ENCODE assay signal across 23 mouse cellular contexts in the genomic region with DNA sequence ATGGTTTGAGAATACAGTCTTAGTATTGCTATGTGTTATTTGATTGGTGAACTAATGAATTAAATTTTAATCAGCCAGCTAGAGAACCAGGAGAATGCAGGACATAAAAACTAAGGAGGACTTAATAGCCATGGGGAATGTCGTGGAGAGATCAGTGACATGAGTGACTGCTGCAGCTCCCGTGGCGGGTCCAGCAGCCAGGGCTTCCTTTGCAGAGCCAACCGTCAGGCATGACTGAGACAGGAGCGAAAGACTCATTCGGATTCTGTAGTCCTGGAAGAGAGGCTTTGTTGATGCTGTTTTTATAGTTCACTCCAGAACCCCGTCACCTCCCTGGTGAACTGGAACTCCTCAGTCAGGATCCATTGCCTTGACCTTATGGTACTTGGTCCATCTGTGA.
"Had no signal": no experiment of that assay in that cellular context is flagged by ENCODE, and none has a peak within 500 bp of the region (broad histone marks: within the 10 kb centered on the region; RNA-seq: fewer than 3 reads in every experiment).

No protein-coding gene starts in this region.

- DNase-seq: gastrocnemius, postnatal 10 days; gastrocnemius, postnatal 25 days; heart, adult 18-20 months; heart, postnatal 36 days; kidney, adult 18-20 months; kidney, adult 8-10 months; kidney, postnatal 14 days; kidney, postnatal 36 days; layer of hippocampus, adult 9-11 months; layer of hippocampus, postnatal 36 days; left cerebral cortex, postnatal 4 days; liver, embryonic 13.5 days; lung, adult 18-20 months had no signal

- H3K36me3 ChIP-seq: hindbrain, embryonic 15.5 days; liver, embryonic 13.5 days; liver, embryonic 15.5 days had no signal

- H3K4me3 ChIP-seq: hindbrain, embryonic 13.5 days; hindbrain, embryonic 15.5 days; kidney, embryonic 15.5 days; limb, embryonic 13.5 days; limb, embryonic 15.5 days; liver, embryonic 13.5 days; liver, embryonic 15.5 days had no signal

- H3K9ac ChIP-seq: hindbrain, embryonic 13.5 days; hindbrain, embryonic 15.5 days; kidney, embryonic 15.5 days; limb, embryonic 13.5 days; limb, embryonic 15.5 days; liver, embryonic 13.5 days; liver, embryonic 15.5 days had no signal

- H3K27ac ChIP-seq: hindbrain, embryonic 13.5 days; hindbrain, embryonic 15.5 days; hindbrain, postnatal 0 days; kidney, embryonic 15.5 days; kidney, postnatal 0 days; limb, embryonic 13.5 days; limb, embryonic 15.5 days; liver, embryonic 13.5 days; liver, embryonic 15.5 days had no signal

- H3K4me1 ChIP-seq: kidney, embryonic 15.5 days; liver, embryonic 15.5 days had no signal

- ATAC-seq: hindbrain, postnatal 0 days; intestine, embryonic 16.5 days had no signal

- H3K4me2 ChIP-seq: heart, embryonic 11.5 days; hindbrain, embryonic 13.5 days; hindbrain, embryonic 15.5 days; kidney, embryonic 15.5 days; limb, embryonic 13.5 days; limb, embryonic 15.5 days; liver, embryonic 13.5 days; liver, embryonic 15.5 days had no signal

- H3K9me3 ChIP-seq: hindbrain, embryonic 13.5 days; hindbrain, embryonic 15.5 days; kidney, embryonic 15.5 days; limb, embryonic 13.5 days; limb, embryonic 15.5 days; liver, embryonic 13.5 days; liver, embryonic 15.5 days had no signal

- H3K27me3 ChIP-seq: hindbrain, embryonic 13.5 days; hindbrain, embryonic 15.5 days; kidney, embryonic 15.5 days; limb, embryonic 13.5 days; limb, embryonic 15.5 days; liver, embryonic 13.5 days; liver, embryonic 15.5 days had no signal
